ENCODE assay signal across 16 mouse cellular contexts in the genomic region with DNA sequence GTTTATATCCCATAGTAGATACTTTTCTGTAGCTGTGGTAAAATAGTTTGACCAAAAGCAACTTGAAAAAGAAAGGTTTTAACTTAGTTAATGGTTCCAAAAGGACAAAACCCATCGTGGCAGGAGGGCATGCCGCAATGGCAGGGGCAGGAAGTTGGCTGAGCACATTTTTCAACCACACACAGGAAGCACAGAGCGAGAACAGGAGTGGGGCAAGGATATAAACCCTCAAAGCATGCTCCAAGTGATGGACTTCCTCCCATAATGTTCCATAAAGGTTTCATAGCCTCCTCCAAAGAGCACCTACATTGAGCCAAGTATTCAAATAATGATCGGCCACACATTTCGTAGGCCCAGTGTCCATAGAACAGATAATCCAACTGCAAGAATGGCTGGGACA.
"Had no signal": no experiment of that assay in that cellular context is flagged by ENCODE, and none has a peak within 500 bp of the region (broad histone marks: within the 10 kb centered on the region; RNA-seq: fewer than 3 reads in every experiment).

No protein-coding gene starts in this region.

- DNase-seq: gastrocnemius, postnatal 14 days; gastrocnemius, postnatal 36 days; heart, adult 18-20 months; heart, postnatal 10 days; heart, postnatal 4 days; kidney, adult 11 months; kidney, adult 2 months; kidney, adult 9 months; kidney, postnatal 14 days; kidney, postnatal 36 days; layer of hippocampus, adult 9-11 months; layer of hippocampus, postnatal 36 days; left cerebral cortex, postnatal 4 days had no signal

- ATAC-seq: hindbrain, postnatal 0 days; intestine, embryonic 16.5 days; liver, embryonic 12.5 days had no signal
